Mouse (Mus musculus) olfactory bulb, adult 2 months (tissue): Measurements from ENCODE around the gene Zfp839. TPM values are rescaled to one million over a fixed set of nuclear protein-coding genes. Genes with fewer than 3 reads are reported as not detected.

Source experiments
- H3K27ac ChIP-seq: fragments of 200-500 bp; 2 replicates; pipeline ENCODE4 v1.5.1; 2012; ENCODE audit warnings: low read depth, low read length; ENCODE audit not compliant: insufficient read depth
- H3K4me1 ChIP-seq: fragments of 200-500 bp; 2 replicates; pipeline ENCODE4 v1.6.1; 2012; ENCODE audit warnings: low read length; ENCODE audit not compliant: control insufficient read depth, insufficient read depth
- H3K4me3 ChIP-seq: fragments of 200-500 bp; 2 replicates; pipeline ENCODE4 v1.5.1; 2012; ENCODE audit warnings: mild to moderate bottlenecking, low read depth, low read length, moderate library complexity; ENCODE audit not compliant: insufficient read depth
- CTCF ChIP-seq: fragments of 200-500 bp; IDR thresholded peaks from 2 replicates; pipeline ENCODE4 v1.5.1; 2012; ENCODE audit warnings: low read depth, mild to moderate bottlenecking, low read length, moderate library complexity; ENCODE audit not compliant: insufficient read depth
- POLR2A ChIP-seq: fragments of 200-500 bp; IDR thresholded peaks from 2 replicates; pipeline ENCODE4 v1.6.1; 2012; ENCODE audit warnings: mild to moderate bottlenecking, low read depth, low read length, moderate library complexity; ENCODE audit not compliant: insufficient read depth
- WGBS: fragments of 180-500 bp; shearing (Covaris S2); methylation state at CpG from one replicate; pipeline ENCODE4 v1.1.7; 2018; 5-methylcytosine and 5-hydroxymethylcytosine counted together
- polyA plus RNA-seq: library from polyadenylated mRNA; stranded (reverse); fragments of >200 nt; gene quantifications from 2 replicates; pipeline ENCODE4 v1.2.4, GENCODE M21; 2012; ENCODE audit warnings: low replicate concordance; ENCODE audit not compliant: missing spikeins, insufficient read depth, insufficient read length

Gene Zfp839
- not detected in 2 replicates for polyA plus RNA-seq

- TF ChIP-seq POLR2A (peak; percentile 65; the same call in 1 of the 2 replicates), CTCF (no peak)
- WGBS: under 1% methylated on average over 88 of the region's 89 CpGs
- peak within 1 kb of the TSS; percentile 92 for H3K4me3 ChIP-seq
- H3K27ac ChIP-seq: peak within 1 kb of the TSS; percentile 61
- H3K4me1 ChIP-seq: peaks cover 16% of the 10 kb centered on the region
Observed at GRCm38 (mm10) chr12:110850010-110850928, at the start of gene Zfp839. Zfp839 (plus strand) TSS chr12:110850253.

GRCm38 (mm10) chr12:110801876-110802464, 48.1 kb upstream of the Zfp839 start:
- WGBS: 88% methylated on average over 10 of the region's 10 CpGs
- H3K4me3 ChIP-seq: no peak overlapping the region
- no peak overlapping the region for H3K27ac ChIP-seq

GRCm38 (mm10) chr12:110802674-110803297, 47.3 kb upstream of the Zfp839 start:
- 78% methylated on average over 5 of the region's 5 CpGs for WGBS
- Histone ChIP-seq H3K4me3 (no peak overlapping the region), H3K27ac (peak overlapping the region; percentile 16; the same call in 1 of the 2 replicates), H3K4me1 (peaks cover 31% of the 10 kb centered on the region)
- TF ChIP-seq CTCF: no peak
- no peak for TF ChIP-seq POLR2A

More at GRCm38 (mm10) chr12:110801876-110802464, 48.1 kb upstream of the Zfp839 start:
- peaks cover 36% of the 10 kb centered on the region for H3K4me1 ChIP-seq
- TF ChIP-seq CTCF (no peak), POLR2A (no peak)

- no peak overlapping the region for H3K4me3 ChIP-seq
- H3K27ac ChIP-seq: 0 out of 2 replicates have a peak overlapping the region, but pooled peaks have one; percentile 18
- 29% methylated on average over 10 of the region's 10 CpGs for WGBS
Observed at GRCm38 (mm10) chr12:110804261-110804660, 45.8 kb upstream of the Zfp839 start.

GRCm38 (mm10) chr12:110806301-110806970, 43.6 kb upstream of the Zfp839 start:
- H3K4me3 ChIP-seq: no peak overlapping the region
- TF ChIP-seq POLR2A (no peak), CTCF (no peak; the same call in 1 of the 2 replicates)
- H3K4me1 ChIP-seq: peaks cover 28% of the 10 kb centered on the region
- no peak overlapping the region for H3K27ac ChIP-seq
- WGBS: 79% methylated on average over 3 of the region's 3 CpGs

More at GRCm38 (mm10) chr12:110804261-110804660, 45.8 kb upstream of the Zfp839 start:
- H3K4me1 ChIP-seq: peaks cover 31% of the 10 kb centered on the region
- no peak for TF ChIP-seq POLR2A
- TF ChIP-seq CTCF: no peak

GRCm38 (mm10) chr12:110808430-110808829, 41.6 kb upstream of the Zfp839 start:
- Histone ChIP-seq H3K27ac (no peak overlapping the region), H3K4me1 (peaks cover 18% of the 10 kb centered on the region), H3K4me3 (no peak overlapping the region)
- TF ChIP-seq POLR2A: no peak
- TF ChIP-seq CTCF: no peak
- 53% methylated on average over 10 of the region's 10 CpGs for WGBS

GRCm38 (mm10) chr12:110808848-110809247, 41.2 kb upstream of the Zfp839 start:
- WGBS: 86% methylated on average over 5 of the region's 5 CpGs
- no peak for TF ChIP-seq CTCF
- no peak for TF ChIP-seq POLR2A
- no peak overlapping the region for H3K27ac ChIP-seq
- no peak overlapping the region for H3K4me3 ChIP-seq
- peaks cover 18% of the 10 kb centered on the region for H3K4me1 ChIP-seq

GRCm38 (mm10) chr12:110813132-110813531, 36.9 kb upstream of the Zfp839 start:
- WGBS: 95% methylated on average over 9 of the region's 9 CpGs
- Histone ChIP-seq H3K4me3 (no peak overlapping the region), H3K27ac (no peak overlapping the region), H3K4me1 (0 out of 2 replicates have a peak, but pooled peaks cover 4% of the 10 kb centered on the region)
- TF ChIP-seq POLR2A (no peak), CTCF (no peak)
